ENCODE assay signal across 10 mouse cellular contexts in genomic region chr16:34036327-34037047, GRCm38 (mm10).
A peak's percentile ranks its signal among the peaks of the same experiment; 100 is the strongest.
DNase-seq lines count a peak whose midpoint lies in the region; ATAC-seq and TF ChIP-seq lines count a peak whose summit lies in the region.
"Had no signal": no experiment of that assay in that cellular context is flagged by ENCODE, and none has a peak within 500 bp of the region (broad histone marks: within the 10 kb centered on the region; RNA-seq: fewer than 3 reads in every experiment).

No protein-coding gene starts in this region.

- peak overlapping the region; percentile 42 for H3K27ac ChIP-seq in lung, embryonic 14.5 days (ENCODE audit: low read depth)
- peak overlapping the region; percentile 74 for H3K27ac ChIP-seq in liver, embryonic 11.5 days (ENCODE audit: low read depth, low read length)
- H3K27ac ChIP-seq: forebrain, embryonic 13.5 days had no signal

- 32% methylated on average over 10 of the region's 10 CpGs for WGBS in lung, embryonic 14.5 days
- 35% methylated on average over 10 of the region's 10 CpGs for WGBS in lung, adult 2 months
- 36% methylated on average over 10 of the region's 10 CpGs for WGBS in liver, embryonic 11.5 days

- H3K9ac ChIP-seq in lung, embryonic 14.5 days = no peak overlapping the region
- H3K9ac ChIP-seq in liver, embryonic 11.5 days (ENCODE audit: low read depth, low read length) = peak overlapping the region; percentile 15; the same call in 1 of the 2 replicates
- H3K9ac ChIP-seq: forebrain, embryonic 13.5 days had no signal

- no peak for TF ChIP-seq POLR2A in lung, adult 2 months (IDR thresholded peaks at IDR 0.05; ENCODE audit: borderline replicate concordance, extremely low read depth, low read depth, low read length)

- H3K9me3 ChIP-seq in lung, embryonic 14.5 days (ENCODE audit: low read depth, low read length) = no peaks in the 10 kb centered on the region
- H3K9me3 ChIP-seq in liver, embryonic 11.5 days (ENCODE audit: control insufficient read depth, low read length) = no peaks in the 10 kb centered on the region
- H3K9me3 ChIP-seq: forebrain, embryonic 13.5 days had no signal

- peaks cover 29% of the 10 kb centered on the region for H3K36me3 ChIP-seq in lung, embryonic 14.5 days (ENCODE audit: insufficient read depth)
- peaks cover under 1% of the 10 kb centered on the region; the same call in 1 of the 2 replicates for H3K36me3 ChIP-seq in liver, embryonic 11.5 days (ENCODE audit: control insufficient read depth, insufficient read depth, low read length)

- ATAC-seq in lung, embryonic 14.5 days (ENCODE audit: insufficient read depth) = peak; percentile 91
- peak; percentile 80 for ATAC-seq in liver, embryonic 11.5 days (replicated peaks; ENCODE audit: low FRiP score)
- ATAC-seq in megakaryocyte progenitor cell, adult 5-6 weeks (replicated peaks; ENCODE audit: poor library complexity) = peak; percentile 67
- ATAC-seq: forebrain, embryonic 13.5 days had no signal

- TF ChIP-seq CTCF in lung, embryonic 14.5 days (IDR thresholded peaks at IDR 0.05; ENCODE audit: low read depth) = no peak
- no peak for TF ChIP-seq CTCF in lung, adult 2 months (IDR thresholded peaks at IDR 0.05; ENCODE audit: insufficient read depth, low read length)

- DNase-seq in heart, adult 11 months = peak; percentile 91
- no peak for DNase-seq in heart, postnatal 4 days
- peak; percentile 91 for DNase-seq in lung, embryonic 14.5 days
- DNase-seq in lung, adult 2 months = no peak
- no peak for DNase-seq in liver, embryonic 11.5 days (ENCODE audit: low spot score)
- no peak for DNase-seq in adrenal gland, postnatal 25 days
- no peak for DNase-seq in B cell, adult 2 months
- DNase-seq: cerebellum, postnatal 36 days had no signal

- H3K4me3 ChIP-seq in lung, embryonic 14.5 days (ENCODE audit: low read depth, low read length) = no peak overlapping the region
- no peak overlapping the region for H3K4me3 ChIP-seq in lung, adult 2 months (replicated peaks; ENCODE audit: extremely low read depth, low read depth, low read length)
- no peak overlapping the region for H3K4me3 ChIP-seq in liver, embryonic 11.5 days (ENCODE audit: low read depth, low read length)
- H3K4me3 ChIP-seq: forebrain, embryonic 13.5 days had no signal

- no peaks in the 10 kb centered on the region for H3K27me3 ChIP-seq in lung, embryonic 14.5 days (ENCODE audit: insufficient read depth, low read length)
- no peaks in the 10 kb centered on the region for H3K27me3 ChIP-seq in liver, embryonic 11.5 days (replicated peaks; ENCODE audit: control insufficient read depth, insufficient read depth, low read length)
- H3K27me3 ChIP-seq: forebrain, embryonic 13.5 days had no signal

- H3K4me2 ChIP-seq in lung, embryonic 14.5 days = no peak overlapping the region
- H3K4me2 ChIP-seq in liver, embryonic 11.5 days = peak overlapping the region; percentile 1; the same call in 1 of the 2 replicates
- H3K4me2 ChIP-seq: forebrain, embryonic 13.5 days had no signal

- H3K4me1 ChIP-seq in lung, embryonic 14.5 days (ENCODE audit: insufficient read depth) = peaks cover 22% of the 10 kb centered on the region
- peaks cover 14% of the 10 kb centered on the region; the same call in 1 of the 2 replicates for H3K4me1 ChIP-seq in lung, adult 2 months (ENCODE audit: control insufficient read depth, insufficient read depth, low read length)
- peaks cover 67% of the 10 kb centered on the region for H3K4me1 ChIP-seq in liver, embryonic 11.5 days (replicated peaks; ENCODE audit: control insufficient read depth, insufficient read depth, low read length)
- H3K4me1 ChIP-seq: forebrain, embryonic 13.5 days had no signal

Comparison
In these comparisons a context has a peak if more than half of its experiments do, and no peak if none do; other contexts are left out.
1. DNase-seq: peak in heart, adult 11 months (single experiment) and lung, embryonic 14.5 days (single experiment); none in heart, postnatal 4 days (single experiment), lung, adult 2 months (single experiment), liver, embryonic 11.5 days (single experiment), adrenal gland, postnatal 25 days (single experiment) and B cell, adult 2 months (0 of 2).
2. Peak in every context shown above with its lines, with median percentiles within 50 percentile points of each other: ATAC-seq.